Mouse (Mus musculus): ENCODE results near the gene Tmprss6. TPM values are rescaled to one million over a fixed set of nuclear protein-coding genes. Genes with fewer than 3 reads are reported as not detected.

Gene Tmprss6
- polyA plus RNA-seq, 1 experiment from 2014 or later = 0.45 TPM

DNA sequence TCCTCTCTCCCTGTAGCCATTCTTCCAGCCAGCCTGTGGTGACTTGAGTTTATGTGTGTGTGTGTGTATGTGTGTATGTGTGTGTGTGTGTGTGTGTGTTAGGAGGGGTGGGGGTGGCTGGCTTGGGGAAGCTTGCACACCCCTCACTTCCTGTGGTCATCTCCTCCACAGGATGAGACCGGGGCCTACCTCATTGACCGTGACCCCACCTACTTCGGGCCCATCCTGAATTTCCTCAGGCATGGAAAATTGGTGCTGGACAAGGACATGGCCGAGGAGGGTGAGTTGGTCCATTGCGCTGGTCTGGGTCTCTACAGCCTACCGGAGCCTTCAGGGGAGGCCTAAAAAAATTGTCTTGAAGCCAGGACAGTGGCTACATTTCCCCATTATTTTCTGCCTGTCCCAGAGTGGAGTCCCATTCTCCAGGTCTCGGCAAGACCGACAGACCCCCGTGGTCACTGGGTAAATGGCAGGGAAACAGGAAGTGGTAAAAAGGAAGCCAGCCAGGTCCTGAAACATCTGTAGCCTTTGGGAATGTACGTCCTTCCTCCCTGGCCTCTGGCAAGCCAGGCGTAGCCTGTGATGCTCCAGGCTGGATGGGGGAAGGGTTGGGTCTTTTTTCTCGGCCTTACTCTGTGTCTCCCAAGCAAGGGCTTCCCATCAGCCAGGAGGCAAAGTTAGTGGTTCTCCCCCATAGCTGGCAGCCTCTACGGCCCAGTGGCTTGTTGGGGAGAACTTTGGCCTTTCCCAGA is 38.4 kb downstream of the Tmprss6 start:
- ATAC-seq (ENCODE audit: extremely low read depth, insufficient number of reproducible peaks, low FRiP score, low TSS enrichment) = no peak
- H3K36me3 ChIP-seq = peaks cover 32% of the 10 kb centered on the region
- H3K4me3 ChIP-seq = peak overlapping the region; percentile 68
- H3K27ac ChIP-seq (replicated peaks) = peak overlapping the region; percentile 70
- H3K27me3 ChIP-seq (replicated peaks) = peaks cover 9% of the 10 kb centered on the region
- H3K4me2 ChIP-seq = peak overlapping the region; percentile 76
- H3K9ac ChIP-seq = peak overlapping the region; percentile 78; the same call in 1 of the 2 replicates
- peaks cover 19% of the 10 kb centered on the region for H3K4me1 ChIP-seq
- 69% methylated on average over 13 of the region's 13 CpGs for WGBS
- H3K9me3 ChIP-seq = no peaks in the 10 kb centered on the region

DNA sequence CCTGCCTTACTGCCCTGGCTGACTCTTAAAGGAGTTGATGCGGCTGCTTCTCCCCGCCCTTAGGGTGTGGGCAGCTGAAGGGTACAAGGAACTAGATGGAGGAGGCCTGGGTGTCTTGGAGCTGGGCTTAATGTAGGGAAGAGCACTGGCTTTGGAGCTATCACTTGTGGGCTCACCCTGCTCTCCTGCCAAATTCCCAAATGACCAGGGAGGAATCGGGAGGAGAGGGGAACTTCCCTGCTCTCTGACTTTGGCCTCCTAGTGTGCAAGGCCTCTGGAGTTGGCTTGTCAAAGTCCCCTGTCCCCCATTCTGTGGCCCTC is 39.3 kb downstream of the Tmprss6 start:
- ATAC-seq (ENCODE audit: extremely low read depth, insufficient number of reproducible peaks, low FRiP score, low TSS enrichment) = peak; percentile 1; the same call in 1 of the 2 replicates
- Histone ChIP-seq H3K4me3 (peak overlapping the region; percentile 68), H3K4me1 (peaks cover 17% of the 10 kb centered on the region), H3K4me2 (peak overlapping the region; percentile 76), H3K27ac (replicated peaks) (peak overlapping the region; percentile 70), H3K36me3 (peaks cover 28% of the 10 kb centered on the region), H3K9ac (peak overlapping the region; percentile 78), H3K27me3 (replicated peaks) (peaks cover 17% of the 10 kb centered on the region), H3K9me3 (no peaks in the 10 kb centered on the region)
- 15% methylated on average over 3 of the region's 3 CpGs for WGBS

DNA sequence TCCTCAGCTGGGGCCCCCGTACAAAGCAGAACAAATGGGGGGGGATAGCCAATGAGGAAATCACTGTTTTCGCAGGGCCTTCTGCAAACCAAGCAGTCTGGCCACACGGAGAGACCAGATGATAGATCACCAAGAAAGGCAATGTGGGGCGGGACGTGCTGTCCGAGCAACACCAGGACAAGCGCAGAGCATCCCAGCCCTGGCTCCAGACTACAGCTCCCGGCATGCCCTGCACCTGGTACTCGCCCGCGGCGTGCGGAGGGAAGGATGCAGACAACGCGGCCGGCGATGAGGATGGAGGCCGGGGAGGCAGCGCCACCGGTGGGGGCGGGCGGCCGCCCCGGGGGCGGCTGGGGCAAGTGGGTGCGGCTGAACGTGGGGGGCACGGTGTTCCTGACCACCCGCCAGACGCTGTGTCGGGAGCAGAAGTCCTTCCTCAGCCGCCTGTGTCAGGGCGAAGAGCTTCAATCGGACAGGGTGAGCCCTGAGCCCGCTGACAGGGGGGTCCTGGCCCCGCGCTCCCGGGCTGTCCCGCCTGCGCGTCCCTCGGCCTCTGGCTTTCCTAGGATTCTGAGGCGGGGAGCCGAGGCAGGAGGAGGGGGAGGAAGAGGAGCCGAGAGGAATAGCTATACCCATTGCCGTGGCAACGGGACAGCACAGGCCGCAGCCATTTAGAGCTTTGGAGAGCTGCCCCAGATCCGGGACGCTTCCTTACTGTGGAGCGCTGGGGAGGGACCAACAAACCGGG is 39.9 kb downstream of the Tmprss6 start, which contains the start of gene Kctd17:
TSS of gene Kctd17 (plus strand) at position 174 of the 748 bp plus-strand sequence.
- 1% methylated on average over 52 of the region's 52 CpGs for WGBS
- peak within 1 kb of the TSS; percentile 68 for H3K4me3 ChIP-seq
- H3K27me3 ChIP-seq (replicated peaks) = peaks cover 23% of the 10 kb centered on the region
- H3K4me2 ChIP-seq = peak within 1 kb of the TSS; percentile 76
- H3K9me3 ChIP-seq = no peaks in the 10 kb centered on the region
- H3K9ac ChIP-seq = peak within 1 kb of the TSS; percentile 78
- peaks cover 23% of the 10 kb centered on the region for H3K36me3 ChIP-seq
- peaks cover 17% of the 10 kb centered on the region for H3K4me1 ChIP-seq
- peak within 1 kb of the TSS; percentile 70 for H3K27ac ChIP-seq (replicated peaks)
- ATAC-seq (ENCODE audit: extremely low read depth, insufficient number of reproducible peaks, low FRiP score, low TSS enrichment) = peak; percentile 43; the same call in 1 of the 2 replicates

DNA sequence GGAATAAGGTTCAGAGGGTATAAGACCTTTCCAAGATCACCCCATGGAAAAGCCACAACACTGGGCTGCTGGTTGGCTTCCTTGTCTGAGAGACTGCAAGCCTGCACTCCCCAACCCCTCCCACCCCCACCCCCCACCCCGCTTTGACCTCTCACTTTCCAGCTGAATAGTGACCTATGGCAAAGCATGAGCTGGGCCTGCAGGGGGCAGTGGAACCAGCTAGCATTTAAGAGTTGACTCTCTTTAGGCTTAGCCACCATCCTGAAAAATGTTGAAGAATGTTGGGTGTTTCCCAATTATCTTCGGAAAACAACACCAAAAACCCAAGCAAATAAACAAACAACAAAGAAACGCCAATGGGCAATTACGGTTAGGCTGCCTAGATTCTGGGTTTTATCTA is 43.2 kb downstream of the Tmprss6 start:
- H3K4me3 ChIP-seq = no peak overlapping the region
- no peaks in the 10 kb centered on the region for H3K36me3 ChIP-seq
- no peak for ATAC-seq (ENCODE audit: extremely low read depth, insufficient number of reproducible peaks, low FRiP score, low TSS enrichment)
- H3K9ac ChIP-seq = no peak overlapping the region
- H3K4me2 ChIP-seq = no peak overlapping the region
- no peak overlapping the region for H3K27ac ChIP-seq (replicated peaks)
- H3K27me3 ChIP-seq (replicated peaks) = peaks cover 48% of the 10 kb centered on the region
- H3K4me1 ChIP-seq = peaks cover 17% of the 10 kb centered on the region
- WGBS = 59% methylated on average over 4 of the region's 4 CpGs
- no peaks in the 10 kb centered on the region for H3K9me3 ChIP-seq

DNA sequence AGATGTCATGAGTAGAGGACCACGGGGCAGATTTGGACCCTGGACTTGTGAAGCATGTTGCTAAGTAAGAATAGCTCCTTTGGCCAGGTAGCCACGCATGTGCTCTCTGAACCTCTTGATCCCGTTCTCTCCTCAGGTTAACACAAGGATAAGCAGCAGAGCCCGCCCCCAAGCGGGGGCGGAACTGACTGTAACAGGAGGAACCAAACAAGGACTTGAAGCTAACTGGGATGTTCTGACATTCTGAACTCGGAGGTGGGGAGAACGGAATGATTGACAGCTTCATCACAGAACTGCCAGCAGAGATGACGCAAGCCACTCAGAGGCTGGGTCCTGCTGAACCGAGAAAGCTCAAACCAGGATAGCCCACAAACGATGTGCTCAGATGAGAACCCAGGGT is 43.9 kb downstream of the Tmprss6 start:
- peaks cover 10% of the 10 kb centered on the region for H3K4me1 ChIP-seq
- H3K36me3 ChIP-seq = no peaks in the 10 kb centered on the region
- no peak overlapping the region for H3K9ac ChIP-seq
- H3K4me2 ChIP-seq = no peak overlapping the region
- H3K4me3 ChIP-seq = no peak overlapping the region
- H3K9me3 ChIP-seq = no peaks in the 10 kb centered on the region
- H3K27ac ChIP-seq (replicated peaks) = no peak overlapping the region
- ATAC-seq (ENCODE audit: extremely low read depth, insufficient number of reproducible peaks, low FRiP score, low TSS enrichment) = no peak
- WGBS = 10% methylated on average over 11 of the region's 11 CpGs
- H3K27me3 ChIP-seq (replicated peaks) = peaks cover 53% of the 10 kb centered on the region

DNA sequence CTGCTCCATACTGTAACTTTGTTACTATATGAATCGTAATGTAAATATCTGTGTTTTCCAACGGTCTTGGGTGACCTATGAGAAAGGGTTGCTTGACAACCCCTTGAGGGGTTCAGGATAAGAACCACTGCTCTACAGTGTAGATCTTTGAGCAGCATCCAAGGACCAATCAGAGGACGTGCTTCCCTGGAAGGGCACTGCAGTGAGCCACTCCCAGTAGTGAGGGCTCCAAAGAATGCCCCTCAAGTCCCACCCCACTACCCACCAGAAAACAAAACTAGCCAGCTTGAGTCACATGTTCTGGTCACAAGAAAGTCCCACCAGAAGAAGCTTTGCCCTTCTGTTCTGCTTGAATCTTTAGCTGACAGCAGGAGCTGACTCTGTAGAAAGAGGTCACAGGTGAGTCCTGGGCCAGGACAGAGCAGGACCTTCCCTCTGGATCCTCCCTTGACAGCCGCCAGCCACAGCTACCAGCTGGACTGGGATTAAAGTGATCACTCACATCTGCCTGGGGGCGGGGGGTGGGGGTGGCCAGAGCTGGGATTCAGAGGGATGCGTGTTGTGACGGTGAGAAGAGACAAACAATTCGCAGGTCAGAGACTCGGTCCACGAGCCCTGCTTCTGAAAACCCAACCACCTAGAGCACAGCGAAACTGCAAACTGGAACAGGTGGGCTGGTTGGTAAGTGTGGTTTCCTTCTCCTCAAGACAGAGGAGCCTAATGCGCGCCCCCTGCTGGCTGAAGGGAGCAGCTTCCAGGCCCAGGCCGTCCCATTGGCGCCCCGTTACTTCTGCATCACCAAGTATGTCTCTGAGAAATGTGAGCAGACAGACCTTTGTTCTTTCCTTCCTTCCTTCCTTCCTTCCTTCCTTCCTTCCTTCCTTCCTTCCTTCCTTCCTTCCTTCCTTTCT is 46.1 kb downstream of the Tmprss6 start:
- no peak overlapping the region for H3K4me3 ChIP-seq
- 16% methylated on average over 16 of the region's 16 CpGs for WGBS
- H3K36me3 ChIP-seq = no peaks in the 10 kb centered on the region
- H3K9me3 ChIP-seq = no peaks in the 10 kb centered on the region
- H3K27ac ChIP-seq (replicated peaks) = no peak overlapping the region
- ATAC-seq (ENCODE audit: extremely low read depth, insufficient number of reproducible peaks, low FRiP score, low TSS enrichment) = no peak
- H3K27me3 ChIP-seq (replicated peaks) = peaks cover 55% of the 10 kb centered on the region
- H3K4me2 ChIP-seq = peak overlapping the region; percentile 22; the same call in 1 of the 2 replicates
- H3K9ac ChIP-seq = no peak overlapping the region
- peaks cover 4% of the 10 kb centered on the region; the same call in 1 of the 2 replicates for H3K4me1 ChIP-seq

DNA sequence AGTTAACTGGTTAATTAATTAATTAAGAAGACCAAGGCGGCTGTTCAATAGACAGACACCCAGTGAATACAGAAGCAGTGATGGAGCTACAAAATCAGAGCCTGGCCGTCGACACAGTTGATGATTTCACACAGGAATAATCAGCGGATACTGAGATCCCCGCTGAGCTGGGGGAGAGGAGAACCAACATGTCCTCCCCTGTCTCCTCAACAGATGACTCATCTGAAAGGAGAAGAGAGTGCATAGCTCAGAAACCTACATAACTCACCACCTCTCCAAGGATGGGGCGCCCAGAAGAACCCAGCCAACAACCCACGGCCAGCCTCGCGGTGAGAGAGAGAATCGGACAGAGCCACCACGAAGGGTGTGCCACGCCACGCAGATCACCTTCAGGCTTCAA is 48.0 kb downstream of the Tmprss6 start:
- Histone ChIP-seq H3K27ac (replicated peaks) (no peak overlapping the region), H3K4me2 (no peak overlapping the region), H3K36me3 (no peaks in the 10 kb centered on the region), H3K27me3 (replicated peaks) (peaks cover 49% of the 10 kb centered on the region), H3K4me3 (no peak overlapping the region), H3K9me3 (no peaks in the 10 kb centered on the region), H3K4me1 (peaks cover 4% of the 10 kb centered on the region; the same call in 1 of the 2 replicates), H3K9ac (no peak overlapping the region)
- WGBS = 71% methylated on average over 13 of the region's 13 CpGs
- no peak for ATAC-seq (ENCODE audit: extremely low read depth, insufficient number of reproducible peaks, low FRiP score, low TSS enrichment)

DNA sequence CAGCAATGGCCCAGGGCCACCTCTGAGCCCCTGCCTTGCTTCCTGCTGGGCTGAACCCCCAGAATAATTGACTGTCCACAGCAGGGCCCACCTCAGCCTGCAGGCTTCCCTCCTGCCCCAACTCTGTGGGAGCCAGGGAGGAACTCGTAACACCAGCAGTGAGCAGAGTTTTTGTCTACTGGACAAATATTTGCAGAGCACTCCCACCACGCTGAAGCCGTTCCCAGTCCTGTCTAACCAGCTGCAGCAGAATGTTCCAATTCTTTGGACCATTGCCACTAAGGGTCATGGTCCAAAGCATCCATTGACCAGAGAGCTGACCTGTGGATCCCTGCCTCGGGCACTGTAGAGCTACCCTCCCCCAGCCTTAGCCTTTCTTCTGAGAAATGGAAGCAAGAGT is 51.5 kb downstream of the Tmprss6 start:
- Histone ChIP-seq H3K27me3 (replicated peaks) (peaks cover 24% of the 10 kb centered on the region), H3K9me3 (no peaks in the 10 kb centered on the region), H3K4me3 (no peak overlapping the region), H3K27ac (replicated peaks) (peak overlapping the region; percentile 20; the same call in 1 of the 2 replicates), H3K4me2 (no peak overlapping the region), H3K36me3 (no peaks in the 10 kb centered on the region; the same call in 1 of the 2 replicates), H3K9ac (no peak overlapping the region), H3K4me1 (peaks cover 13% of the 10 kb centered on the region)
- WGBS = 45% methylated on average over 4 of the region's 4 CpGs
- ATAC-seq (ENCODE audit: extremely low read depth, insufficient number of reproducible peaks, low FRiP score, low TSS enrichment) = no peak

DNA sequence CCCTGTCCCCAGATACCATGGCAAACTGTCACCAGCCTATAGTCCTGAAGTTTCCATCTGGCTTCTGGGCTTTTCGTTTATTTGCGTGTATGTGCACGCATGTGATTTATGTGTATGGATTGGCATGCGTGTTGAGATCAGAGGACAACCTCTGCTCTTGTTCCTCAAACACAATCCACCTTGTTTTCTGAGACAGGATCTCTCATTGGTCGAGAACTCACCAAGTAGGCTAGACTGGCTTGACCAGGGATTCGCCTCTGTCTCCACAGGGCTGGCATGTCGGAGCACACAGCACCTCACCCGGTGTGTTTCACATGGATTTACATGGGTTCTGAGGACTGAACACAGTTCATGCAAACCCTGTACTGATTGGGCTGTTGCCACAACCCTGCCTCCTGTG is 54.3 kb downstream of the Tmprss6 start:
- Histone ChIP-seq H3K27ac (replicated peaks) (no peak overlapping the region), H3K4me1 (peaks cover 28% of the 10 kb centered on the region), H3K9me3 (no peaks in the 10 kb centered on the region), H3K27me3 (replicated peaks) (peaks cover 27% of the 10 kb centered on the region), H3K4me3 (no peak overlapping the region), H3K9ac (no peak overlapping the region), H3K36me3 (no peaks in the 10 kb centered on the region; the same call in 1 of the 2 replicates), H3K4me2 (no peak overlapping the region)
- no peak for ATAC-seq (ENCODE audit: extremely low read depth, insufficient number of reproducible peaks, low FRiP score, low TSS enrichment)
- WGBS = 89% methylated on average over 8 of the region's 8 CpGs

DNA sequence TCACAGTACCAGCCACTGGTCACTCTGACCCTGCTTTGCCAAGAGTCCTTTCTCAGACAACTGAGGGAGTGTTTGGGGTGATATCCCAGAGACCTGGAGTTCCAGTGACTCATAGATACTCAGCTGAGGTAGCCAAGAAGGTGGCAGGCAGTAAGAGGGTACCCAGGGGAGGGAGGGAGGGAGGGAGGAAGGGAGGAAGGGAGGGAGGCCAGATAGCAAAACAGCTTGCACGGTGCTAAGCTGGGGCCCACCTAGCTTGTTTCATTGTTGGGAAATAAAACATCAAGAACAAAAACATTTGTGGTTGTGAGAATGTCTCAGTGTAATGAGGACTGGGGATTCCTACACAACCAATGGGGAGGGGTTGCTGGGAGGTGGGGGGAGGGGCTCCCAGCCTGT is 54.7 kb downstream of the Tmprss6 start:
- no peak for ATAC-seq (ENCODE audit: extremely low read depth, insufficient number of reproducible peaks, low FRiP score, low TSS enrichment)
- Histone ChIP-seq H3K4me1 (peaks cover 28% of the 10 kb centered on the region), H3K9ac (no peak overlapping the region), H3K27ac (replicated peaks) (no peak overlapping the region), H3K36me3 (no peaks in the 10 kb centered on the region; the same call in 1 of the 2 replicates), H3K27me3 (replicated peaks) (peaks cover 31% of the 10 kb centered on the region), H3K4me3 (no peak overlapping the region), H3K4me2 (no peak overlapping the region), H3K9me3 (no peaks in the 10 kb centered on the region)
- 36% methylated on average over 1 of the region's 1 CpGs for WGBS
